Mouse (Mus musculus) lung, postnatal 10 days (tissue): ENCODE measurements around the gene G2e3.
A peak's percentile ranks its signal among the peaks of the same experiment; 100 is the strongest.

Source experiments
- DNase-seq: peaks from one replicate; pipeline ENCODE4 v3.0.0; 2021

G2e3 gene

DNA sequence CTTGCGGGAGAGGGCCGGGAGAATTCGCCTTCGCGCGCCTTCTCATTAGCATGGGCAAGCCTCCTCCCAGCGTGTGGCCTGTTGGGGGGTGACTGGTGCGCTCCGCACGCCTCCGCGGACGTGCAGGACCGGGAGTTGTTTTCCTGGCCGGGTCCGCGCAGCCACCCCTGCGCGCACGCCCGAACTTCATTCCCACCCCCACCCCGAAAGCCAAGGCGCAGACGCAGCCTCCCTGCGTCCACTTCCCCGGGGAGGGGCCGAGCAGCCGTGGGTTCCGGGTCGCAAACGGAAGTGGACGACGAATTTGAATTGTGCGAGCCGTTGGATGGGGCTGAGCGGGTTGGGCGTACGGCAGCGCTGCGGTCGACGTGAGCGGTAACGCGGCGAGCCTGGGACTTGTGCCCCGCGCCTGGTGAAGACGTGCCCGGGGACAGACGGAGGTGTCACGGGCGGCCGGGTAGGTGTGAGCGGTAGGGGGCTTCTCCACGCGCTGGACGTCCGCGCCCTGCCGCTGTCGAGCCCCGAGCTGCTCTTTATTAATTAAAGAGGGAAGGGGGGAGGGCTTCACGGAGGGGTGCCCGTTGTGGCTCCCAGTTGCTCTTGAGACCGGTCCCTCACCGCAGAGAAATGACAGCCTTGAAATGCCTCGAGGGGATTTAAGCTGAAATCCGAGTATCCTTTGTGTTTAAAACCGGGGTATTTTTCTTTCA, at the start of gene G2e3:
Gene G2e3, plus strand, starts transcription at position 74 of the 710 bp plus-strand sequence.
- DNase-seq: peak; percentile 93

DNA sequence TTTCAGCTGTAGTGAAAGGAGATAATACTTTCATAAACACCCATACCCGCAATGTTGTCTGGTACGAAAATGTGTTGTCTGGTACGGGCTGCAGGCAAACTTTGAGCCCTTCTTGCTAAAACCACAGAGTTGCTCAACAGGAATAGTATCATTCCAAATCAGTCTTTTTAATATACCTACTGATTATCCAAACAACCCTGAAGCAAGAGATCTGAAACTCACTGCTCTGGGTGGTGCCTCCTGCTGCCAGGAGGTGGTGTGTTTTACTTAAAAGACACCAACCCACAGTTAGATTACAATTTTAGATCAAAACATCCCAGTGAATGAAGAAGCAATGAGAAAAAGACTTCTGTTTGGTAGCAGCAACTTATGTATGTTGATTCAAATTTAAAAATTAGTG, 24.3 kb upstream of the G2e3 start:
- DNase-seq: no peak

DNA sequence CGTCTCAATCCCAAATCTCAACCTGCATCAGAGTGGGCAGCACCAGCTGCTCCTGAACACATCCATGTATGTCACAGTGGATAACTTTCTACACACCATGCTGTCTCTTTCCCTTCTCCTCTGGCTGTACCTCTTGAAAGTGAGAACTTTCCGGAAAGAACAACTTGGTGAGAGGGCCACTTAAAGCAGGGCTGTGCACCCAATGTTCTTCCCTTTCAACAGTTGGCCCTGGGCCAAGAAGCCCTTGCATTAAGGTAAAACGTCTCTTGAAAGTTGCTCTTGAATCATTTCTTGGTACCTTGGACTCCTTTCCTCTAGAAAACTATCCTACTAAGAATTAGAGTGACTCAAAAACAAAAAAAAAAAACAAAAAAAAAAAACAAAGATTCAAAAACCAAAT, 21.0 kb upstream of the G2e3 start:
- no peak for DNase-seq

DNA sequence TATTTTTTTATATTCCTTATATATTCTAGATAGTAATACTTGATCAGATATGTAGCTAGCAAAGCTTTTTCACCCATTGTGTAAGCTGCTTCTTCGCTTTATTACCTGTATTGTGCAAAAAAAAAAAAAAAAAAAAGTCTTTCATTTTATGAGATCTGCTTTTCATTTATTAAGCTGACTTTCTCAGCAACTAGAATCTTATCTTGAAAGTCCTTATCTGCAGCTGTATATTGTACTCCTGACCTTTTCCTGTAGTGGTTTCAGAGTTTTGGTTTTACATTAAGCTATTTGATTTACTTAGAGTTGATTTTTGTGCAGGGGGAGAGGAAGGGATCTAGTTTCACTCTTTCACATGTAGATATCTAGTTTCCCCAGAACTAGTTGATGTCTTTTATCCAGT, 10.8 kb upstream of the G2e3 start:
- DNase-seq: no peak

DNA sequence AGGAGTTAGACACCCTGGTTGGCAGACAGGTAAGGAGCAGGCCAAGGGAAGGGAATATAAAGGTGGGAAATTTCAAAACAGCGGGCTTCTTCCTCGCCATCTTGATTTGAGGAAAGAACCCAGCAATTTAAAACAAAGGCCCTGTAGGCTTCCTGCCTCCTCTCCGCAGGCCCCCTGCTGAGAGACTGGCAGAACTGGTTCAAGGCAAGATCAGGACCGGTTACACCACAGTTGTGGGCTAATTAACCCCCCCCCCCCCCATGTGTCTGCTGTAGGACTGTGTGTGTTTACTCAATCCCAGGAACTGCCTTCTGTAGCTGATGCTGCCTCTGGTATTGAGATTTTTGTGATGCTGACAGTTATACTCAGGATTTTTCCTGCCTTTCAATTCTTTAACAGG, 1.7 kb upstream of the G2e3 start:
- DNase-seq: peak; percentile 9

DNA sequence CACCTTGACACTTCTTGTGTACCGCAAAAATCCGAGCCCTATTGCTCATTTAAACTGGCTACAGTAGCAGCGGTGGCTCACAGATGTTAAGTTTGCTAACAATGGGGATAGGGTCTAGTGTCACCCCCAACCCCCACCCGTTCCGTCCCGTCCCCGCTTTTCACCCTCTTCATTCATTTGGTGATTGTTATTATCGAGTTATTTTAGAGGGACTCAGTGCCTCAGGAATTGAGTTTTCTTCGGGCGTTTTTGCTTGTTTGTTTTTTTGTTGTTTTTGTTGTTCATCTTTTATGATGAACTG, 787 bp downstream of the G2e3 start:
- DNase-seq: peak; percentile 4

DNA sequence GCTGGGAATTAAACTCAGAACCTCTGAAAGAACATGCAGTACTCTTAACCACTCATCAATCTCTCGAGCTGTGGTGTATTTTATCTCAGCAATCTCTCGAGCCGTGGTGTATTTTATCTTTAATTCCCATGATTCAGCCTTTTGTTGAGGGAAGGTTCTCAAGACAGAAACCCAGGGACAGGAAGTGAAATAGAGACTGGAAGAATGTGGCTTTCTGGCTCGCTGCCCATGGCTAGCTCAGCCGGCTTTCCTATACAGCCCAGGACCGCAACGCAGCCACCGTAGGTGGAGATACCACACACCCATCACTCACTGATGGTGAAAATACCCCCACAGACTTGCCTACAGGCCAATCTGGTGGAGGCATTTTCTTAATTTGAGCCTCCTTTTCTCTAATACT, 7.4 kb downstream of the G2e3 start:
- no peak for DNase-seq

DNA sequence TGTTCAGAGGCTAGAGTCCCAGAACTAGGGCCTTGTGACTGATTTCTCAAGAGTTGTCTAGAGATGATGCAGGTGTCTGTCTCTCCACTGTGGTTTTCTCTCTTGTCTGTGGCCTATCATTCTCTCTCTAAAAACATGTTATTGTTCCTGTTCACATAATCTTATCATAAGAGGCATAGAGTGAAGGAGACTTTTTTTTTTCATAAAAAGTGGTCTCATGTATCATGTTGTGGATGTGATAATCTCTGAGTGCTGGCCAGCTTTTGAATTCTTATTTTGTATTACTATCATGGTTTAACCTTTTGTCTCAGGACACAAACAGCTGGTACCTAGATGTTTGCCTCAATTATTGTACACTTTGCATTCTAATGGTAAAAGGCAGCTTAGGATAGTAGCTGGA, 13.4 kb downstream of the G2e3 start:
- DNase-seq: no peak

DNA sequence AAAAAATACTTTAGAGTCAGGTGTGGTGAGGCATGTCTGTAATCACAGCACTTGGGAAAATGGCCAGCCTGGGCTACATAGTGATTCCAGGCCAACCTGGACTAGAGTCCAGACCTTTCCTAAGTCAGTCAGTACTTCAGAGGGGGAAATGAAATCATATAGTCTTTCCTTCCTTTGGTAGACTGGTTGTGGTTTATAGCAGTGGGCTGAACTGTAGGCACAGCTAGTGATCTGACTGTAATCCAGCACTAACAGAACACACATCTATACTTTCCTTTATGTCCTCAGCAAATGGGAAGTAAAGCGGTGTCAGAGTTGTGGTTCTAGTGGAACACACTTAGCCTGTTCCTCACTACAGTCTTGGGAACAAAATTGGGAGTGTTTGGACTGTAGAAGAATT, 15.0 kb downstream of the G2e3 start:
- DNase-seq: no peak

DNA sequence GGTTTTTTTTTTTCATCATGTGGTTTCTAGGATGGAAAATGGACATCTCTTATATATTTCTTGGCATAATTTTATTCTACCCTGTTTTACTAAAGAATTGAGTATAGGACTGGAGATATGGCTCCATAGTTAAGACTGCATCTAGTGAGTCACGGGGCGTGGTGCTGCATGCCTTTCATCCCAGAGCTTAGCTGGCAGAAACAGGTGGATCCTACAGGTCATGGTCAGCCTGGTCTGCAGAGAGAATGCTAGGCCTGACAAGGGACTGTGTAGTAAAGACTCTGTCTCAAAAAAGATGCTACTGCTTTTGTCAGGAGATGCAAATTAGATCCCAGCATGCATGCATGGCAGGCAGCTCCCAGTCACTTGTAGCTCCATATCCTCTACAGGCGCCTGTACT, 20.6 kb downstream of the G2e3 start:
- no peak for DNase-seq

DNA sequence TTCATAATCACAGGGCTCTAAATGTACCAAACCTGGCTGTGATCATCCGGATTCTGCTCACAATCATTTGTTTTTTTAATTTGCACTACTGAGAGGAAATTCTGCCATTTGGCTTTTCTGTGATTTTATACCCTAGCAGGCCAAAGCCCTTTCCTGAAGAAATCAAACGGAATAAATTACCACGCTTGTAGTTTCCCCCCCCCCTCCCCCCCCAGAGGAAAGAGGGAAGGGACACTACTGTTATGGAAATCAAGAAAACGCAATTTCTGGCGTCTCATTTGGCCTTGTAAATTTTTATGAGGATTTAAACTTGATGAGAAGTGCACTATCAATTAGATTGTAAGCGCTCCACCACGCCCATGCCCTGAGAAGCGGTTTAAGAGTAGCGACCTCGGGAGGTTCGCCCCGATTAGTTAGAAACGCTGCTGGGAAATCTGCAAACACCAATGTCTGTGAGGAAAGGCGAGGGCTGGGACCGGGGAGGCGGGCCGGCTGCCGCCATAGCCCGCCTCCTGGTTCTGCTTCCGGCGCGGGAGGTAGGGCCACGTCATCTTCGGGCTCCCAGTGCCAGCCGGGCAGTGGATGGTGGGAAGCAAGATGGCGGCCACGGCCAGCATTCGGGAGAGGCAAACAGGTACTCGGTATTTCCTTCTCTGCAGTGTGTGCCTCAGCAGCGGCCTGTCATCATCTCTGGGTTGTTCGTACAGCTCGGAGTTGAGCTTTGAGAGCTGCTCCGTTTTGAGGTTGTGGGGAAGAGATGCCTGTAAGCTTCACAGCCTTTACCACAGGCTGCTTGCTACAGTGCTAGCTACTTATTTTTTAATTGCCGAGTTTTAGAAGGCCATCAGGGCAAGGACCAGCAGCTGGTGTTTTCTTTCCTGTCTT, 29.4 kb downstream of the G2e3 start, which contains the start of gene Scfd1:
Gene Scfd1, plus strand, starts transcription at position 508 of the 885 bp plus-strand sequence.
- peak; percentile 95 for DNase-seq

DNA sequence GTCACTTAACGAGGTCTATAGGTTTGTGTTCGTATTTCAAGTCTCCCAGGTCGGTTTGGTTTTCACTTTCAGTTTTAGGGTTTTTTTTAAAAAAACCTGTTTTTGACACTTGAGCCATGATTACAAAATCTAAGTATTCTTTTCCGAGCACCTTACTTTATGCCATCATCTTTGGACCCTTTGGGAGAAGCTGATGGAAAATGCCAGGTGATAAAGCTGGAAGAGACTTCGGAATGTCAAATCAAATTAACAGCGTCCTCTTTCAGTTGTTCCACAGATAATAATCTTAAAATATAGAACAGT, 30.0 kb downstream of the G2e3 start:
- DNase-seq: no peak

DNA sequence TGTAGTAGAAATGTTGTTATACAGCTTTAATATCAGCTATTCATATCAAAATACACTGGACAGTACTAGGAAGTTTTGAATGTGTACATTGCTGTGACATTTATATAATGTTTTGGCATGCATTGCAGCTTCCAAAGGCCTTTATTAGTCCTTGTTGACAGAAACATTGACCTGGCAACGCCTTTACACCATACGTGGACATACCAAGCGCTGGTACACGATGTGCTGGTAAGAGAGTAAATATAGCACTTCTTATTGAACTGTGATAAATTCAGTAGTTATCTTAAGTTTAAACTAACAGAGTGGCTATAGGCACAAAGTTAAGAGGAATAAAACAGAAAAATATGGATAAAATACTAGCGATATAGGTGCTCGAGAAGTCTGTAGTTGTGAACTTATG, 52.0 kb downstream of the G2e3 start:
- DNase-seq: no peak

DNA sequence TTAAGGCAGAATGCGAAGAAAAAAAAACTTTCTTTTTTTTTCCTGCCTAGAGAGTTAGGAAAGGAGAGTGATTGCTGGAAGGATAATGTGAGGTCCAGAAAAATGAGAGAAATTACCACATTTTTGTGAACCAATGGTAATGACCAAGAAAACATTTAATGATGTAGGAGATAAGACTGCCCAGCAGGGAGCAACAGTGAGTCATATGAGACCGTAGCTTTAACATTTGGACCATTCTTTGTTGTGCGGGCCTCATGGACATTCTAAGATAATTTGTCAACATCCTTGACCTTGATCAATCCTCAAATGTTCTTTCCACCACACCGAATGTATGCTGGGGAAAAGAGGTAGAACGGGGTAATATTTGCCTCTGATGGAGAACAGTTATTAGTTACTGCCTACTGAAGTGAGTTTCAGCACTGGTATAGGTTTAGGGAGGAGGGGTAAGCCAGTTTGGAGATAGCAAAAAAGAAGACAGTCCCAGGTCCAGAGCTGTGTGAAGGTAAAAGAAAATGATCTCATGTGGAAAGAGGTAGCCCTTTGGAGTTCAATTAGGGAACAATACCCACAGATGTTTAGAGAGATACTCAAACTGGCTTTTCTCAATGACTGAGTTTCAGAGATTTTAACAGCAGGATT, 54.3 kb downstream of the G2e3 start:
- DNase-seq: peak; percentile 35

DNA sequence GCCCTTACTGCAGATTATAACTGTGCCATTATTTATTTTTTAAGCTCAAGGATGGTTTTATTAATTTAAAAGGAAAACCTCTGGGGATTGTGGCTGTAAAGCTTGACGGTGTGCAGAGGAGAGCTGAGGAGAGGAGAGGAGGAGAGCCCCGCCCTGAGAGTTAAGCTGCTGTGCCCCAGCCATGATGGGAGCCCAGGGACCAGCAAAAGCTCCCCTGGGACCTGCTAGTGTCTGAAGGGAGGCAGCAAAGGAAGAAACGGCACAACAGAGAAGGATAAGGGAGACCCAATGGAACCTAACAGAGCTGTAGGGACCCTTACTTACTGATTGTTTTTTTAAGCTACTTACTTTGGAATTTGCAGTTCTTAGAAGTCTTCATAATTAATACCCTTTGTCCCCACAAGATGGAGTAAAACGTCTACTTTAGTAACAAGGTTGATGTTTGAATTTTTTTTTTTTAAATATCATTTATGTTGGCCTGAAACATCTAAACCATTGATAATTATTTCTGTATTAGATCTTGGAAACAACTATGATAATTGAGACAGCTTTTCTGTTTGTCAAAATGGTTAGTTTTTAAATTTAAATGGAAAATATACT, 56.2 kb downstream of the G2e3 start:
- no peak for DNase-seq

DNA sequence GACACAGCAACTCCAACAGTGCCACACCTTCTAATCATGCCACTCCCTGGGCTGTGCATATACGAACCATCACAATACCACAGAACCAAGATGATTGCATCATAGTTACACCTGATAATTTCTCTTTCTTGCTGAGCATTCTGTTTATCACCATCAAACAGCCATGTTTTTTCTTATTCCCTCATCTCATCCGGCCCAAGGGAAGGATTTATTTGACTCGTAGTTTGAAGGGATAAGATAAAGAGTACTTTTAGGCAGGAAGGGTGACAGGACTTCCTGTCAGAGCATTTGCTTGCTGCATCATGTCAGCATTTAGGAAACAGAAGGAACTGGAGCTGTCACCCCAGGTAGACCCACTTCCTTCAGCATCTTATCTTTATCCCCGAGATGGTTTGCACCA, 63.5 kb downstream of the G2e3 start:
- no peak for DNase-seq
